Mouse (Mus musculus) thymus, postnatal 14 days (tissue): ENCODE measurements at regions not wholly inside any gene's neighbourhood (a gene's known extent, or its start where the extent isn't known, plus 50 kb on each side); places are given as distances from the start of the nearest gene placed in this dataset.

Experiments
- DNase-seq: peaks from one replicate; pipeline ENCODE4 v3.0.0; 2021

DNA sequence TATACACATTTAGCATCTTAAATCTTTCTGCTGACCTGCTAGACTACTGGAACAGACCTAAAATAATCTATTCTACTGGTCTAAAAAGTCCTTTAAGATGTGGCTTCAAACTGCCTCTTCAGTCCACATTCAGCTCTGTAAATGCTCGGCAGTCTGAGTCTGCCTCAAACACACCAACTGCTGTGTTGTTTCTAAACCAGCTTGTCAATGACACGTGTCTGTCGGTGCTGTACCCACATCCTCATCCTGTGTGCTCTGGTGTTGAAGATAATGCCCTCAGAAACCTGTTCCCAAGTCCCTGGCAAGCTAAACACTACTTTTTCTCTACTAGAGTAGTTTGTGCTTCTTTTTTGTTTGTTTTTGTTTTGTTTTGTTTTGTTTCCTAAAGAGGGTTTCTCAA is 58.9 kb upstream of the Mbnl1 start:
- DNase-seq, result peak; percentile 71

- no peak for DNase-seq
Measured at GRCm38 (mm10) chr3:60417001-60417400, 55.6 kb upstream of the Mbnl1 start.

GRCm38 (mm10) chr3:60418652-60419051 is 54.0 kb upstream of the Mbnl1 start:
- DNase-seq, result no peak

DNA sequence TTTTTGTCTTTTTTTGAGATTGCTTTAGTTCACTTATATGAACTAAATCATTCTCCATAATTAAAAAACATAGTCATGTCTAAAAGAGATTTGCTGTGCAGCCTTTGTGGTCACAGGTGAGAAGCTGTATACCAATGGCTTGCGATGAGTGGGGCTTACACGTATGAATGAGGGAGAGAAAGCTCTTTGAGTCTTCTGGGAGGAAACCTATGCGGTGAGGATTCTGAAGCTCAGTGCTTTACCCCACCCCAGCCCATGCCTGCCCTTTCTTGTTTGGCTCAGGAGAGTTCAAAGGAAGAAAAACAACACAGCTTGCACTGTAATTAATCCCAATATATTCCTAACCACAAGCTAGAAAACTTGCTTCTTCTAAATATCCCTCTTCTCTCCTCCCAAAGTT is 53.4 kb upstream of the Mbnl1 start:
- peak; percentile 13 for DNase-seq
